Mouse (Mus musculus): ENCODE data around the gene Cyp27b1. TPM values are rescaled to one million over a fixed set of nuclear protein-coding genes. Genes with fewer than 3 reads are reported as not detected.

Gene Cyp27b1
- 0.44 TPM for polyA plus RNA-seq (2015; fragmentation: Illumina TruSeq; extraction: RNeasy Lipid Tissue Mini Kit (QIAGEN cat#74804); ENCODE audit: insufficient read depth, low read depth, low replicate concordance)

GRCm38 (mm10) chr10:127047954-127048353, at the start of gene Cyp27b1:
TSS of gene Cyp27b1 (plus strand) at chr10:127048250.

GRCm38 (mm10) chr10:127000529-127000928, 47.5 kb upstream of the Cyp27b1 start, which contains the start of gene Avil:
TSS of gene Avil (plus strand) at chr10:127000709.

GRCm38 (mm10) chr10:127030336-127031296, 17.4 kb upstream of the Cyp27b1 start, which contains the start of gene Tsfm:
TSS of gene Tsfm (minus strand) at chr10:127030840.

GRCm38 (mm10) chr10:127041274-127041766, 6.7 kb upstream of the Cyp27b1 start, which contains the start of the genes Mettl1 and Eef1akmt3:
TSS of gene Mettl1 (plus strand) at chr10:127041414.
TSS of gene Eef1akmt3 (minus strand) at chr10:127041513.

GRCm38 (mm10) chr10:127059968-127060916, 12.2 kb downstream of the Cyp27b1 start, which contains the start of gene March9:
TSS of gene March9 (minus strand) at chr10:127060184.

GRCm38 (mm10) chr10:127063239-127063872, 15.3 kb downstream of the Cyp27b1 start, which contains the start of gene Cdk4:
TSS of gene Cdk4 (plus strand) at chr10:127063534.

GRCm38 (mm10) chr10:127070190-127071121, 22.4 kb downstream of the Cyp27b1 start, which contains the start of gene Tspan31:
TSS of gene Tspan31 (minus strand) at chr10:127070264.

GRCm38 (mm10) chr10:127075080-127075479, 27.0 kb downstream of the Cyp27b1 start, which contains the start of gene Agap2:
TSS of gene Agap2 (plus strand) at chr10:127075284.

Other genes with a start within 250 kb of the Cyp27b1 start
- gene Atp23, start 146.9 kb upstream of the Cyp27b1 start, polyA plus RNA-seq (2015; fragmentation: Illumina TruSeq; extraction: RNeasy Lipid Tissue Mini Kit (QIAGEN cat#74804); ENCODE audit: insufficient read depth, low read depth, low replicate concordance) = 1.00 TPM
- gene Ctdsp2, start 69.5 kb upstream of the Cyp27b1 start, polyA plus RNA-seq (2015; fragmentation: Illumina TruSeq; extraction: RNeasy Lipid Tissue Mini Kit (QIAGEN cat#74804); ENCODE audit: insufficient read depth, low read depth, low replicate concordance) = 33.0 TPM
- 0.79 TPM for gene Avil, start 47.5 kb upstream of the Cyp27b1 start, polyA plus RNA-seq (2015; fragmentation: Illumina TruSeq; extraction: RNeasy Lipid Tissue Mini Kit (QIAGEN cat#74804); ENCODE audit: insufficient read depth, low read depth, low replicate concordance)
- gene Tsfm, start 17.4 kb upstream of the Cyp27b1 start, polyA plus RNA-seq (2015; fragmentation: Illumina TruSeq; extraction: RNeasy Lipid Tissue Mini Kit (QIAGEN cat#74804); ENCODE audit: insufficient read depth, low read depth, low replicate concordance) = 16.1 TPM
- gene Mettl1, start 6.8 kb upstream of the Cyp27b1 start, polyA plus RNA-seq (2015; fragmentation: Illumina TruSeq; extraction: RNeasy Lipid Tissue Mini Kit (QIAGEN cat#74804); ENCODE audit: insufficient read depth, low read depth, low replicate concordance) = 22.3 TPM
- gene Eef1akmt3, start 6.7 kb upstream of the Cyp27b1 start, polyA plus RNA-seq (2015; fragmentation: Illumina TruSeq; extraction: RNeasy Lipid Tissue Mini Kit (QIAGEN cat#74804); ENCODE audit: insufficient read depth, low read depth, low replicate concordance) = 3.7 TPM
- gene March9, start 11.9 kb downstream of the Cyp27b1 start, polyA plus RNA-seq (2015; fragmentation: Illumina TruSeq; extraction: RNeasy Lipid Tissue Mini Kit (QIAGEN cat#74804); ENCODE audit: insufficient read depth, low read depth, low replicate concordance) = 2.3 TPM
- gene Cdk4, start 15.3 kb downstream of the Cyp27b1 start, polyA plus RNA-seq (2015; fragmentation: Illumina TruSeq; extraction: RNeasy Lipid Tissue Mini Kit (QIAGEN cat#74804); ENCODE audit: insufficient read depth, low read depth, low replicate concordance) = 51.8 TPM
- gene Tspan31, start 22.0 kb downstream of the Cyp27b1 start, polyA plus RNA-seq (2015; fragmentation: Illumina TruSeq; extraction: RNeasy Lipid Tissue Mini Kit (QIAGEN cat#74804); ENCODE audit: insufficient read depth, low read depth, low replicate concordance) = 26.9 TPM
- 0.92 TPM for gene Agap2, start 27.0 kb downstream of the Cyp27b1 start, polyA plus RNA-seq (2015; fragmentation: Illumina TruSeq; extraction: RNeasy Lipid Tissue Mini Kit (QIAGEN cat#74804); ENCODE audit: insufficient read depth, low read depth, low replicate concordance)
- 60.9 TPM for gene Os9, start 72.9 kb downstream of the Cyp27b1 start, polyA plus RNA-seq (2015; fragmentation: Illumina TruSeq; extraction: RNeasy Lipid Tissue Mini Kit (QIAGEN cat#74804); ENCODE audit: insufficient read depth, low read depth, low replicate concordance)
- 30.8 TPM for gene B4galnt1, start 117.0 kb downstream of the Cyp27b1 start, polyA plus RNA-seq (2015; fragmentation: Illumina TruSeq; extraction: RNeasy Lipid Tissue Mini Kit (QIAGEN cat#74804); ENCODE audit: insufficient read depth, low read depth, low replicate concordance)
- gene Slc26a10, start 132.4 kb downstream of the Cyp27b1 start, polyA plus RNA-seq (2015; fragmentation: Illumina TruSeq; extraction: RNeasy Lipid Tissue Mini Kit (QIAGEN cat#74804); ENCODE audit: insufficient read depth, low read depth, low replicate concordance) = 3.4 TPM
- gene Arhgef25, start 141.8 kb downstream of the Cyp27b1 start, polyA plus RNA-seq (2015; fragmentation: Illumina TruSeq; extraction: RNeasy Lipid Tissue Mini Kit (QIAGEN cat#74804); ENCODE audit: insufficient read depth, low read depth, low replicate concordance) = 10.8 TPM
- gene Dtx3, start 147.5 kb downstream of the Cyp27b1 start, polyA plus RNA-seq (2015; fragmentation: Illumina TruSeq; extraction: RNeasy Lipid Tissue Mini Kit (QIAGEN cat#74804); ENCODE audit: insufficient read depth, low read depth, low replicate concordance) = 29.3 TPM
- 8.2 TPM for gene Pip4k2c, start 163.3 kb downstream of the Cyp27b1 start, polyA plus RNA-seq (2015; fragmentation: Illumina TruSeq; extraction: RNeasy Lipid Tissue Mini Kit (QIAGEN cat#74804); ENCODE audit: insufficient read depth, low read depth, low replicate concordance)
- gene Kif5a, start 215.1 kb downstream of the Cyp27b1 start, polyA plus RNA-seq (2015; fragmentation: Illumina TruSeq; extraction: RNeasy Lipid Tissue Mini Kit (QIAGEN cat#74804); ENCODE audit: insufficient read depth, low read depth, low replicate concordance) = 1.00 TPM
- gene Dctn2, start 218.1 kb downstream of the Cyp27b1 start, polyA plus RNA-seq (2015; fragmentation: Illumina TruSeq; extraction: RNeasy Lipid Tissue Mini Kit (QIAGEN cat#74804); ENCODE audit: insufficient read depth, low read depth, low replicate concordance) = 36.2 TPM
- 27.9 TPM for gene Mbd6, start 240.8 kb downstream of the Cyp27b1 start, polyA plus RNA-seq (2015; fragmentation: Illumina TruSeq; extraction: RNeasy Lipid Tissue Mini Kit (QIAGEN cat#74804); ENCODE audit: insufficient read depth, low read depth, low replicate concordance)

Data from pancreas, adult 10 weeks (tissue).